Mouse (Mus musculus) heart, embryonic 16.5 days (tissue): ENCODE results near the gene Znhit1. TPM values are rescaled to one million over a fixed set of nuclear protein-coding genes. Genes with fewer than 3 reads are reported as not detected.
"Not testable (repeated sequence)": the region's sequence is repeated elsewhere in the genome, so short reads cannot be mapped to it uniquely, and the experiment has no call there.

Source experiments
- ATAC-seq: fragments of 200-750 bp; cut with Nextera tagmentation; replicated peaks from 2 replicates; pipeline ENCODE4 v1.8.0; 2017; ENCODE audit warnings: moderate number of reproducible peaks; ENCODE audit not compliant: insufficient read depth, low FRiP score; ENCODE audit errors: extremely low read depth
- H3K27ac ChIP-seq: fragments of 300-500 bp; sonication (generic); 2 replicates; pipeline ENCODE4 v1.5.1; 2014; ENCODE audit warnings: mild to moderate bottlenecking, low read length, control low read depth, moderate library complexity
- H3K27me3 ChIP-seq: fragments of 300-500 bp; sonication (generic); 2 replicates; pipeline ENCODE4 v1.6.1; 2014; ENCODE audit warnings: low read length, mixed read lengths; ENCODE audit not compliant: control insufficient read depth, insufficient read depth
- H3K36me3 ChIP-seq: fragments of 300-500 bp; sonication (generic); 2 replicates; pipeline ENCODE4 v1.6.1; 2014; ENCODE audit not compliant: control insufficient read depth, insufficient read depth
- H3K4me1 ChIP-seq: fragments of 300-500 bp; sonication (generic); 2 replicates; pipeline ENCODE4 v1.6.1; 2014; ENCODE audit warnings: low read length, mixed read lengths; ENCODE audit not compliant: control insufficient read depth, insufficient read depth
- H3K4me2 ChIP-seq: fragments of 300-500 bp; sonication (generic); 2 replicates; pipeline ENCODE4 v1.6.1; 2014; ENCODE audit warnings: low read depth, mild to moderate bottlenecking, control low read depth, low read length
- H3K4me3 ChIP-seq: fragments of 300-500 bp; sonication (generic); 2 replicates; pipeline ENCODE4 v1.5.1; 2014; ENCODE audit warnings: mild to moderate bottlenecking, control low read depth, low read length
- H3K9ac ChIP-seq: fragments of 300-500 bp; sonication (generic); 2 replicates; pipeline ENCODE4 v1.6.1; 2014; ENCODE audit warnings: low read length, control low read depth
- H3K9me3 ChIP-seq: fragments of 300-500 bp; sonication (generic); replicated peaks from 2 replicates; pipeline ENCODE4 v1.6.1; 2016; ENCODE audit warnings: low read length; ENCODE audit not compliant: control insufficient read depth
- WGBS: fragments of 180-500 bp; shearing (Covaris S2); extraction: QIAGEN DNeasy Blood & Tissue Kit; methylation state at CpG from one replicate; pipeline ENCODE4 v1.1.7; 2014; 5-methylcytosine and 5-hydroxymethylcytosine counted together
- polyA plus RNA-seq: library from polyadenylated mRNA; unstranded; fragments of >200 nt; fragmentation: Nextera tagmentation; extraction: Ambion mirVana; gene quantifications from 2 replicates; pipeline ENCODE4 v1.2.1, GENCODE M21; 2015

Gene Znhit1
- polyA plus RNA-seq, 1 experiment from 2014 or later: 74.4 TPM

DNA sequence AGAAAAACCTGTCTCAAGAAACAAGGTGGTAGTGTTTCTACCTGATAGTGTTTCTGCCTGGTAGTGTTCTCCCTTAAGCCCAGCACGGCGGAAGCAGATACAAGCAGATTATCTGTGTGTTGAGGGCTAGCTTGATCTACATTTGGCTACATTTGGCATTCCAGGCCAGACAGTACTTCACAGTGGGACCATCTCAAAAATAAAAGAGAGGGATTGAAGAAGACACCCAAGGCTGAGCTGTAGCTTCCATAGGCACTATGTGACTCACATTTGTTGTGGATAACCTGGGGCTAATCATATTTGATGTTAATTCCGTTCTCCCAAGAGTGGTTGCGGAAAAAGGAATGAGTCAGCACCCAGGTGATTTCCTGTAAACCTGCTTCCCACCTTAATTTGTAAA lies 35.7 kb downstream of the Znhit1 start:
- H3K4me1 ChIP-seq: peaks cover 10% of the 10 kb centered on the region
- no peak overlapping the region for H3K4me3 ChIP-seq
- H3K36me3 ChIP-seq: no peaks in the 10 kb centered on the region; the same call in 1 of the 2 replicates
- 66% methylated on average over 4 of the region's 4 CpGs for WGBS
- H3K27ac ChIP-seq: no peak overlapping the region
- no peak overlapping the region for H3K9ac ChIP-seq
- no peaks in the 10 kb centered on the region for H3K9me3 ChIP-seq
- no peak overlapping the region for H3K4me2 ChIP-seq
- no peak for ATAC-seq
- H3K27me3 ChIP-seq: no peaks in the 10 kb centered on the region

DNA sequence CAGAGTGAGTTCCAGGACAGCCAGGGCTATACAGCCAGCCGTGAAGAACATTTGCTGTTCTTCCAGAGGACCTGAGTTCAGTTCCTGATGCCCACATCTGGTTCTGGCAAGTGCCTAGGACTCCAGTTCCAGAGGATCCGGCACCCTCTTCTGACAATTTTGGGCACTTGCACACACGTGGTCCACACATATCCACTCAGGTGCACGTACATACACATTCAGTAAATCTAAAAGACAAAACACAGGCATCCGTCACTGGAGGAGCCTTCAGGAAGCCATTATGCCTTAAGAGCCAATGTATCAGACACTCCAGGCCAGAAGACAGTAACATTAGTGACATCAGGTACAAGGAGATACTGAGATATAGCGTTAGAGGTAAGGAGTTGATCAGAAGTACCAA lies 37.3 kb downstream of the Znhit1 start:
- WGBS: 84% methylated on average over 6 of the region's 6 CpGs
- Histone ChIP-seq H3K9ac (no peak overlapping the region), H3K9me3 (no peaks in the 10 kb centered on the region), H3K27ac (no peak overlapping the region), H3K27me3 (no peaks in the 10 kb centered on the region), H3K36me3 (no peaks in the 10 kb centered on the region), H3K4me1 (peaks cover 10% of the 10 kb centered on the region), H3K4me2 (no peak overlapping the region), H3K4me3 (no peak overlapping the region)
- no peak for ATAC-seq

DNA sequence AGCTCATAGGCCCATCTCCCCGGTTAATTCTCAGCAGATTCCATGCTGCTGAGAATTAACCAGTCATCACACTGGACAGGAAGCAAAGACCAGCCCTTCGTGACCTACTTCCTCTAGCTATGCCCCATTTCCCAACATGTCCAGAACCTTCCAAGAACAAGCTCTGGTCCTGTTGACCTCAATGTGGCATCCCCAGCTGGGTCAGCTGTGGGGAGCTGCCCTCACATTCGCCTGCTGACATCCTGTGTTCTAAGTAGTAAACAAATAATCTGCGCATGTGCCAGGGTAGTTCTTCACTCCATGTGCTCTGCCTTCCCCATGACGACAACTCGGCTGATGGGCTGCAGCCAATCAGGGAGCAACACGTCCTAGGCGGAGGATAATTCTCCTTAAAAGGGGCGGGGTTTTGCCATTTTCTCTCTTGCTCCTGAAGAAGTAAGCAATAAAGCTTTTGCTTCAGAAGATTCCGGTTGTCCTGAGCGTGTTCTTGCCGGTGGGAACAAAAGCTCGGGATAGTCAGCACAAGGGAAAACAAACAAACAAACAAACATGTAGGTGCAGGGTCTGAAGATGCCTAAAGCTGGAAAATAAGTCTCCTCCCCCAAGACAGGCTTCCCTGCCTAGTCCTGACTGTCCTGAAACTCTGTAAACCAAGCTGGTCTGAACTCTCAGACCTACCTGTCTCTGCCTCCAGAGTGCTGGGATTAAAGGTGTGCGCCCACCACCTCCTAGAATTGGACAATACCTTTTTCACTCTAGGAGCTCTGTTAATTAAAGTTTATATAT lies 38.1 kb downstream of the Znhit1 start:
- not testable (repeated sequence) for H3K4me2 ChIP-seq, H3K9ac ChIP-seq, ATAC-seq, H3K36me3 ChIP-seq, H3K9me3 ChIP-seq, H3K27me3 ChIP-seq, H3K27ac ChIP-seq, H3K4me3 ChIP-seq, H3K4me1 ChIP-seq
- WGBS: 70% methylated on average over 14 of the region's 14 CpGs

DNA sequence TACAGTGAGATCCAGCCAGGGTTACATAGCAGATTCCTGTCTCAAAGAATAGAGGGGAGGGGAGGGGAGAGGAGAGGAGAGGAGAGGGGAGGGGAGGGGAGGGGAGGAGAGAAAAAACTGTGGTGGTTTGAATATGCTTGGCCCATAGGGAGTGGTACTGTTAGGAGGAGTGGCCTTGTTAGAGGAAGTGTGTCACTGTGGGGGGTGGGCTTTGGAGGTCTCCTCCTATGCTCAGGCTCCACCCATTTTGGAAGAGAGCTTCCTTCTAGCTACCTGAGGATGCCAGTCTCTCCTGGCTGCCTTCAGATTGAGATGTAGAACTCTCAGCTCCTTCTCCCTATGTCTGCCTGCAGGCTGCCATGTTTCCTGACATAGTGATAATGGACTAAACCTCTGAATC lies 39.9 kb downstream of the Znhit1 start:
- Histone ChIP-seq H3K4me1 (no peaks in the 10 kb centered on the region; the same call in 1 of the 2 replicates), H3K27me3 (no peaks in the 10 kb centered on the region), H3K4me2 (no peak overlapping the region), H3K9me3 (no peaks in the 10 kb centered on the region), H3K36me3 (no peaks in the 10 kb centered on the region), H3K4me3 (no peak overlapping the region), H3K9ac (no peak overlapping the region), H3K27ac (no peak overlapping the region)
- no peak for ATAC-seq

GRCm38 (mm10) chr5:136945084-136945483 lies 42.7 kb downstream of the Znhit1 start:
- H3K27ac ChIP-seq: no peak overlapping the region
- 70% methylated on average over 12 of the region's 12 CpGs for WGBS
- no peak overlapping the region for H3K4me3 ChIP-seq
- no peaks in the 10 kb centered on the region for H3K36me3 ChIP-seq
- ATAC-seq: no peak
- no peaks in the 10 kb centered on the region for H3K9me3 ChIP-seq
- no peak overlapping the region for H3K4me2 ChIP-seq
- H3K9ac ChIP-seq: no peak overlapping the region
- no peaks in the 10 kb centered on the region for H3K4me1 ChIP-seq
- no peaks in the 10 kb centered on the region for H3K27me3 ChIP-seq

DNA sequence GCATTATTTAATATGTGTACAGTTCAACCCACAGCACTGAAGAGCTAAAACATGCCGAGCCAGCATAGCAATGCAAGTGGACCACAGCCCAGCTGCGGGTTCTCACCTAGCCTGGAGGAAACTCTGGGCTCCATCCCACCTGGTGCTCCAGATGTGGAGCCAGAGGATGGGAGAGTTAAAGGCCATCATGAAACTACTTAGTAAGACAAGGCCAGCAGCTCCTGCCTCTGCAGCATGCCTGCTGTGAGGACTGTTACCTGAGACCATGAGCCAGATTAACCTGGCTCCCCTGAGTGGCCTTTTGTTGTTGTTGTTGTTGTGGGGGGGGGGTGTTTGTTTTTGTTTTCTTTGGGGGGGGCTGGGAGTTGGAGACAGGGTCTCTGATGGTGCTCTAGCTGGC lies 44.4 kb downstream of the Znhit1 start:
- no peak overlapping the region for H3K9ac ChIP-seq
- ATAC-seq: no peak
- no peak overlapping the region for H3K4me3 ChIP-seq
- 81% methylated on average over 2 of the region's 2 CpGs for WGBS
- H3K27me3 ChIP-seq: no peaks in the 10 kb centered on the region
- H3K4me2 ChIP-seq: no peak overlapping the region
- no peaks in the 10 kb centered on the region for H3K4me1 ChIP-seq
- H3K36me3 ChIP-seq: no peaks in the 10 kb centered on the region
- no peaks in the 10 kb centered on the region for H3K9me3 ChIP-seq
- no peak overlapping the region for H3K27ac ChIP-seq

DNA sequence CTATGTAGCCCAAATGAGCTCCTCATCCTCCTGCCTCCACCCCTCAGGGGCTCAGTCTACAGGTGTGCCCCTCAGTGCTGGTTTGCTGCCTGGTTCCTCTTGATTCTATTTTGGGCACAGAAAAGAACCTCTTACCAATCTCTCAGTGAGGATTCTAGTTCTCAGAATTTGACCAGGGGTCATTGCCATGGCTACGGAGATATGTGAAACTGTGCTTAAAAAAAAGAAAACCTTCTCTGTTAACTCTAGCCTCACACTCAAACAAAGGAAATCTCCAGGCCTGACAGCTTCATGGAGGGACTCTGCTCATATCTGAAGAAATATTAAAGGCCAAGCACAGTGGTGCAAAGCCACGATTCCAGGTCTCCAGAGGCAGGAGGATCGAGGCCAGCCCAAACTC lies 45.0 kb downstream of the Znhit1 start:
- Histone ChIP-seq H3K4me2 (no peak overlapping the region), H3K36me3 (no peaks in the 10 kb centered on the region), H3K9me3 (no peaks in the 10 kb centered on the region), H3K27ac (no peak overlapping the region), H3K9ac (no peak overlapping the region), H3K4me1 (no peaks in the 10 kb centered on the region), H3K4me3 (no peak overlapping the region), H3K27me3 (no peaks in the 10 kb centered on the region)
- 69% methylated on average over 3 of the region's 3 CpGs for WGBS
- no peak for ATAC-seq

- H3K36me3 ChIP-seq: no peaks in the 10 kb centered on the region
- 82% methylated on average over 12 of the region's 12 CpGs for WGBS
- H3K4me1 ChIP-seq: no peaks in the 10 kb centered on the region
- no peaks in the 10 kb centered on the region for H3K27me3 ChIP-seq
- H3K9me3 ChIP-seq: no peaks in the 10 kb centered on the region
- H3K4me3 ChIP-seq: no peak overlapping the region
- H3K9ac ChIP-seq: no peak overlapping the region
- ATAC-seq: no peak
- H3K27ac ChIP-seq: no peak overlapping the region
- H3K4me2 ChIP-seq: no peak overlapping the region
Measured at GRCm38 (mm10) chr5:136940845-136941560, 46.8 kb downstream of the Znhit1 start.

- 83% methylated on average over 6 of the region's 6 CpGs for WGBS
Measured at GRCm38 (mm10) chr5:136940029-136940428, 47.8 kb downstream of the Znhit1 start.

More at GRCm38 (mm10) chr5:136940029-136940428, 47.8 kb downstream of the Znhit1 start:
- H3K9ac ChIP-seq, H3K27me3 ChIP-seq, ATAC-seq, H3K36me3 ChIP-seq, H3K9me3 ChIP-seq, H3K27ac ChIP-seq, H3K4me2 ChIP-seq, H3K4me3 ChIP-seq, H3K4me1 ChIP-seq: not testable (repeated sequence)
